ENCODE assay signal across 14 mouse cellular contexts in genomic region chr1:161040855-161041254, GRCm38 (mm10). TPM values are rescaled to one million over a fixed set of nuclear protein-coding genes. Genes with fewer than 3 reads are reported as not detected.
DNase-seq lines count a peak whose midpoint lies in the region; ATAC-seq lines count a peak whose summit lies in the region.
"Had no signal": no experiment of that assay in that cellular context is flagged by ENCODE, and none has a peak within 500 bp of the region (broad histone marks: within the 10 kb centered on the region; RNA-seq: fewer than 3 reads in every experiment).

No protein-coding gene starts in this region.

- DNase-seq in liver (no peak), MEL-GATA-1-ER (ENCODE audit: extremely low read depth, low read depth) (peak; percentile 68)
- DNase-seq in layer of hippocampus, postnatal 25 days (ENCODE audit: extremely low spot score in 1 of 2, low spot score in 1 of 2) = no peak
- no peak for DNase-seq in cerebellum, postnatal 14 days
- DNase-seq: gastrocnemius, postnatal 14 days; kidney, adult 8-10 months; lung, adult 18-20 months; right cerebral cortex, postnatal 14 days had no signal

- H3K9ac ChIP-seq in forebrain, embryonic 13.5 days = no peak overlapping the region
- no peak overlapping the region for H3K9ac ChIP-seq in forebrain, embryonic 15.5 days (replicated peaks)
- no peak overlapping the region for H3K9ac ChIP-seq in liver, embryonic 12.5 days
- no peak overlapping the region for H3K9ac ChIP-seq in liver, embryonic 16.5 days (ENCODE audit: low read depth, low read length)
- H3K9ac ChIP-seq: neural tube, embryonic 15.5 days had no signal

- no peak for ATAC-seq in forebrain, embryonic 13.5 days
- no peak for ATAC-seq in forebrain, embryonic 15.5 days (replicated peaks)
- no peak for ATAC-seq in liver, embryonic 12.5 days
- no peak for ATAC-seq in liver, embryonic 16.5 days (ENCODE audit: low read depth)
- ATAC-seq: CD4-positive, CD25-positive, alpha-beta regulatory T cell, adult 4 months had no signal

- H3K4me2 ChIP-seq in forebrain, embryonic 13.5 days = no peak overlapping the region
- H3K4me2 ChIP-seq in forebrain, embryonic 15.5 days (replicated peaks) = no peak overlapping the region
- no peak overlapping the region for H3K4me2 ChIP-seq in liver, embryonic 12.5 days
- no peak overlapping the region for H3K4me2 ChIP-seq in liver, embryonic 16.5 days (ENCODE audit: low read depth, low read length)
- H3K4me2 ChIP-seq: neural tube, embryonic 15.5 days had no signal

- peaks cover 78% of the 10 kb centered on the region for H3K36me3 ChIP-seq in forebrain, embryonic 13.5 days (ENCODE audit: poor library complexity, severe bottlenecking)
- peaks cover 60% of the 10 kb centered on the region for H3K36me3 ChIP-seq in forebrain, embryonic 15.5 days
- H3K36me3 ChIP-seq in liver, embryonic 12.5 days = peaks cover 91% of the 10 kb centered on the region
- peaks cover 36% of the 10 kb centered on the region for H3K36me3 ChIP-seq in liver, embryonic 16.5 days (ENCODE audit: control insufficient read depth, insufficient read depth)

- no peaks in the 10 kb centered on the region for H3K27me3 ChIP-seq in forebrain, embryonic 13.5 days
- H3K27me3 ChIP-seq in forebrain, embryonic 15.5 days = no peaks in the 10 kb centered on the region
- no peaks in the 10 kb centered on the region for H3K27me3 ChIP-seq in liver, embryonic 12.5 days (replicated peaks)
- no peaks in the 10 kb centered on the region for H3K27me3 ChIP-seq in liver, embryonic 16.5 days (ENCODE audit: control insufficient read depth, insufficient read depth, low read depth, low read length)
- H3K27me3 ChIP-seq: neural tube, embryonic 15.5 days had no signal

- H3K9me3 ChIP-seq in forebrain, embryonic 13.5 days (replicated peaks) = no peaks in the 10 kb centered on the region
- no peaks in the 10 kb centered on the region for H3K9me3 ChIP-seq in forebrain, embryonic 15.5 days
- no peaks in the 10 kb centered on the region for H3K9me3 ChIP-seq in liver, embryonic 12.5 days (replicated peaks)
- H3K9me3 ChIP-seq in liver, embryonic 16.5 days (replicated peaks; ENCODE audit: control insufficient read depth, low read length) = no peaks in the 10 kb centered on the region
- H3K9me3 ChIP-seq: neural tube, embryonic 15.5 days had no signal

- peaks cover 27% of the 10 kb centered on the region for H3K4me1 ChIP-seq in forebrain, embryonic 13.5 days
- peaks cover 19% of the 10 kb centered on the region for H3K4me1 ChIP-seq in forebrain, embryonic 15.5 days
- peaks cover 24% of the 10 kb centered on the region for H3K4me1 ChIP-seq in liver, embryonic 12.5 days
- H3K4me1 ChIP-seq in liver, embryonic 16.5 days (ENCODE audit: control insufficient read depth, low read depth, low read length) = peaks cover 8% of the 10 kb centered on the region

- no peak overlapping the region for H3K4me3 ChIP-seq in forebrain, embryonic 13.5 days
- H3K4me3 ChIP-seq in forebrain, embryonic 15.5 days = no peak overlapping the region
- H3K4me3 ChIP-seq in liver, embryonic 12.5 days = no peak overlapping the region
- no peak overlapping the region for H3K4me3 ChIP-seq in liver, embryonic 16.5 days (ENCODE audit: low read depth, low read length)
- H3K4me3 ChIP-seq: neural tube, embryonic 15.5 days had no signal

- H3K27ac ChIP-seq in forebrain, embryonic 13.5 days = 0 out of 2 replicates have a peak overlapping the region, but pooled peaks have one; percentile 41
- H3K27ac ChIP-seq in forebrain, embryonic 15.5 days (replicated peaks) = no peak overlapping the region; the same call in 1 of the 2 replicates
- peak overlapping the region; percentile 85 for H3K27ac ChIP-seq in liver, embryonic 12.5 days
- H3K27ac ChIP-seq in liver, embryonic 16.5 days (ENCODE audit: low read length) = peak overlapping the region; percentile 23; the same call in 1 of the 2 replicates

RNA-seq across cellular contexts. Expression of gene Zbtb37, which starts 6.2 kb away (rescaled TPM):
- 10.1 and 12.9 TPM in 2 replicates for polyA plus RNA-seq in forebrain, embryonic 13.5 days (2015; fragmentation: Nextera tagmentation; extraction: Ambion mirVana)
- 15.1 and 16.4 TPM in 2 replicates for polyA plus RNA-seq in forebrain, embryonic 15.5 days (2015; fragmentation: Nextera tagmentation; extraction: Ambion mirVana)
- 2.5 and 3.1 TPM in 2 replicates for polyA plus RNA-seq in liver, embryonic 12.5 days (2016; fragmentation: Nextera tagmentation; extraction: Ambion mirVana)
- 1.8 and 1.9 TPM in 2 replicates for polyA plus RNA-seq in liver, embryonic 16.5 days (2015; fragmentation: Nextera tagmentation; extraction: Ambion mirVana)
- total RNA-seq in layer of hippocampus, postnatal 25 days (2021) = 10 to 100 TPM; 15.0 to 18.2 TPM

RNA-seq across cellular contexts. Expression of gene Dars2, which starts 29.6 kb away (rescaled TPM):
- 36.8 and 42.8 TPM in 2 replicates for polyA plus RNA-seq in forebrain, embryonic 13.5 days (2015; fragmentation: Nextera tagmentation; extraction: Ambion mirVana)
- polyA plus RNA-seq in forebrain, embryonic 15.5 days (2015; fragmentation: Nextera tagmentation; extraction: Ambion mirVana) = 33.6 and 34.6 TPM in 2 replicates
- polyA plus RNA-seq in liver, embryonic 12.5 days (2016; fragmentation: Nextera tagmentation; extraction: Ambion mirVana) = 50.2 and 51.1 TPM in 2 replicates
- polyA plus RNA-seq in liver, embryonic 16.5 days (2015; fragmentation: Nextera tagmentation; extraction: Ambion mirVana) = 25.6 and 26.5 TPM in 2 replicates
- 10 to 100 TPM; 22.8 to 26.3 TPM for total RNA-seq in layer of hippocampus, postnatal 25 days (2021)

RNA-seq across cellular contexts. Expression of gene Cenpl, which starts 29.7 kb away (rescaled TPM):
- 33.0 and 36.5 TPM in 2 replicates for polyA plus RNA-seq in forebrain, embryonic 13.5 days (2015; fragmentation: Nextera tagmentation; extraction: Ambion mirVana)
- polyA plus RNA-seq in forebrain, embryonic 15.5 days (2015; fragmentation: Nextera tagmentation; extraction: Ambion mirVana) = 20.4 and 22.1 TPM in 2 replicates
- 34.2 and 36.3 TPM in 2 replicates for polyA plus RNA-seq in liver, embryonic 12.5 days (2016; fragmentation: Nextera tagmentation; extraction: Ambion mirVana)
- polyA plus RNA-seq in liver, embryonic 16.5 days (2015; fragmentation: Nextera tagmentation; extraction: Ambion mirVana) = 37.1 and 38.6 TPM in 2 replicates
- total RNA-seq in layer of hippocampus, postnatal 25 days (2021) = 1 to 10 TPM; 1.5 to 1.8 TPM
